Mouse (Mus musculus) C2C12 (cell line): ENCODE measurements at regions not wholly inside any gene's neighbourhood (a gene's known extent, or its start where the extent isn't known, plus 50 kb on each side); places are given as distances from the start of the nearest gene placed in this dataset.

ENCODE experiments used
- H3K27me3 ChIP-seq: one replicate; pipeline ENCODE4 v1.6.1; 2011; ENCODE audit not compliant: control insufficient read depth, insufficient read depth, insufficient read length
- H3K36me3 ChIP-seq: one replicate; pipeline ENCODE4 v1.6.1; 2011; ENCODE audit not compliant: control insufficient read depth, insufficient read depth
- H3K4me3 ChIP-seq: one replicate; pipeline ENCODE4 v1.5.1; 2011; ENCODE audit warnings: mild to moderate bottlenecking, control low read depth; ENCODE audit not compliant: poor library complexity, insufficient read depth, severe bottlenecking
- H3K79me2 ChIP-seq: one replicate; pipeline ENCODE4 v1.6.1; 2011; ENCODE audit not compliant: control insufficient read depth, insufficient read depth
- H3K79me3 ChIP-seq: one replicate; pipeline ENCODE4 v1.6.1; 2011; ENCODE audit warnings: low read depth, control low read depth
- H3ac ChIP-seq: one replicate; pipeline ENCODE3; 2011; ENCODE audit warnings: low read depth; ENCODE audit not compliant: control insufficient read depth, insufficient read length
- CEBPB ChIP-seq: IDR thresholded peaks from one replicate; pipeline ENCODE4 v1.6.1; 2011; ENCODE audit warnings: low read depth, mild to moderate bottlenecking, control low read depth, moderate library complexity
- CTCF ChIP-seq: IDR thresholded peaks from one replicate; pipeline ENCODE4 v1.5.1; 2011; ENCODE audit not compliant: control insufficient read depth, insufficient read depth, insufficient read length
- FOSL1 ChIP-seq: IDR thresholded peaks from one replicate; pipeline ENCODE4 v1.8.0; 2011; ENCODE audit warnings: mild to moderate bottlenecking, low read length; ENCODE audit not compliant: poor library complexity, insufficient read depth, severe bottlenecking
- MAX ChIP-seq: IDR thresholded peaks from one replicate; pipeline ENCODE4 v1.6.1; 2011; ENCODE audit warnings: mild to moderate bottlenecking, control low read depth
- MYOD1 ChIP-seq: IDR thresholded peaks from one replicate; pipeline ENCODE4 v1.6.1; 2011; ENCODE audit warnings: low read depth; ENCODE audit not compliant: control insufficient read depth, insufficient read length
- MYOG ChIP-seq: IDR thresholded peaks from one replicate; pipeline ENCODE4 v1.6.1; 2011; ENCODE audit not compliant: control insufficient read depth, insufficient read length; ENCODE audit errors: extremely low read depth
- USF1 ChIP-seq: IDR thresholded peaks from one replicate; pipeline ENCODE4 v1.6.1; 2011; ENCODE audit warnings: low read depth, mild to moderate bottlenecking, control low read depth, moderate library complexity

DNA sequence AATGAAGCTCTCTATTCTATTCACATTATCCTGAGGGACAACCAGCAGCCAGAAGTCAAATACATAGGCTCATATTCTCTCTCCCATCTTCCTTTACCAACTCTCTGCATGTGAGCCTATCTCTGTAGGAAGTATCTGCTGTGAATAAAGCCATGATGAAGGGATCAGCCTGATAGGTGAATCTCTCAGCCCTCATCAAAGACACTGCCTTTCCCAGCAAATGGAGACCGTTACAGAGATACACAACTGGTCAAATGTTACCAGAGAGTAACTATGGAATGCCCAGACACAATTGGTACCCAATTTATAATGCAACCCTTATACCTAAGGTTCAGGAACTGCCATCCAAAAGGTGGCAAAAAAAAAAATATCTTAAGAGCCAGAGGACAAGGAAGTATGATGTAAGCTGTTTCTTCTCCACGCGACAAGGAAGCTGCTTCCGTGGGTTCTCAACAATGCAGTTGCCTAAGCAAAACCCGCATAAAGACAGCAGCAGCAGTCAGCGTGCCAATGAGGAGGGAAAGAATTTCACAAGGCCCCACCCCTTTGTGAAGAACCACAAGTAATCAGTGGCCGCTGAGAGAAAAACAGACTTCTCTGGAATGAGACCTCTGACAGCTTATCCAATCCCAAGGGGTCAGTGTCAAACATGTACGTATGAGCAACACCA is 248.9 kb downstream of the Dhx15 start:
- no peak overlapping the region for H3K4me3 ChIP-seq
- H3K27me3 ChIP-seq = no peaks in the 10 kb centered on the region
- TF ChIP-seq CTCF (no peak), FOSL1 (no peak), MYOD1 (no peak), USF1 (no peak), CEBPB (no peak), MAX (no peak), MYOG (no peak)
- no peaks in the 10 kb centered on the region for H3K79me2 ChIP-seq
- H3K36me3 ChIP-seq = no peaks in the 10 kb centered on the region
- H3K79me3 ChIP-seq = no peaks in the 10 kb centered on the region
- H3ac ChIP-seq = no peak overlapping the region

DNA sequence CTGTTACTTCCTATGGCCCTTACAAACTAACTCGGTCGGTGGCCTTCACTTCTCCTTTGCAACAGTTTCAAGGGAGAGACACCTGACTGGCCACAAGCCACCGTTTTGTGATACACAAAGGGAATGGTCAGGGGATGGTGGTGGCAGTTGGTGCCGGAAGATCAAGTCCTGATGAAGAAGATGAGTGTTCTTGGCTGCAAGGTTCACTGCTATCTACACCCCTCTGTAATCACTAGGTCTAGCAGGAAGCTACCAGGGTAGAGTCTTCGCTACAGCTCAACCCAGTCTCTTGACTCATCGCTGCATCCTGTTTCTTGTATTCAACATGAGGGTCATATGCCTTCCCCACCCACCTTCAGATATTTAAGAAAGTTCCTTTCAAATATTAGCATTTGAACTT is 251.5 kb downstream of the Dhx15 start:
- H3K36me3 ChIP-seq = no peaks in the 10 kb centered on the region
- no peaks in the 10 kb centered on the region for H3K79me3 ChIP-seq
- no peak overlapping the region for H3ac ChIP-seq
- H3K79me2 ChIP-seq = no peaks in the 10 kb centered on the region
- H3K27me3 ChIP-seq = no peaks in the 10 kb centered on the region
- TF ChIP-seq MYOD1 = no peak
- no peak overlapping the region for H3K4me3 ChIP-seq

DNA sequence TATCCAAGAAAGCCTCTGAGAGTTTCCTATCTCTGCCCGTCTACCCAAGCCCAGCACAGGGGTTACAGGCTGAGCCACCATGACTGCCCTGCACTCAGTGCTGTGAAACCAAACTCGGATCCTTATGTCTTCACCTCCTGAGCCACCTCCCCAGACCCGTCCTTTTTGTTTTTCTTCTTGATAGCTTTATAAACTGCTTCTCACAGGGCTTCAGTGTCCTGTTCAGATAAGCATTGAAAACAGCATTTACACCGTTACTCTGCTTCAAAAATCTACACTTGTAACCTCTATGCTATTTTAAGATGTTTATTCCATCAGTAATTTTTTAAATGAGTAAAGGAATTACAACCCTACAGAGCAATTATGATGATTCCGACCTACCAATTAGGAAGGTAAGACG is 253.0 kb downstream of the Dhx15 start:
- no peaks in the 10 kb centered on the region for H3K79me3 ChIP-seq
- no peaks in the 10 kb centered on the region for H3K36me3 ChIP-seq
- H3K27me3 ChIP-seq = no peaks in the 10 kb centered on the region
- no peak overlapping the region for H3ac ChIP-seq
- H3K4me3 ChIP-seq = no peak overlapping the region
- TF ChIP-seq USF1 = no peak
- no peak for TF ChIP-seq CTCF
- TF ChIP-seq MYOG = no peak
- no peak for TF ChIP-seq CEBPB
- TF ChIP-seq FOSL1 = no peak
- no peak for TF ChIP-seq MAX
- TF ChIP-seq MYOD1 = no peak
- no peaks in the 10 kb centered on the region for H3K79me2 ChIP-seq

DNA sequence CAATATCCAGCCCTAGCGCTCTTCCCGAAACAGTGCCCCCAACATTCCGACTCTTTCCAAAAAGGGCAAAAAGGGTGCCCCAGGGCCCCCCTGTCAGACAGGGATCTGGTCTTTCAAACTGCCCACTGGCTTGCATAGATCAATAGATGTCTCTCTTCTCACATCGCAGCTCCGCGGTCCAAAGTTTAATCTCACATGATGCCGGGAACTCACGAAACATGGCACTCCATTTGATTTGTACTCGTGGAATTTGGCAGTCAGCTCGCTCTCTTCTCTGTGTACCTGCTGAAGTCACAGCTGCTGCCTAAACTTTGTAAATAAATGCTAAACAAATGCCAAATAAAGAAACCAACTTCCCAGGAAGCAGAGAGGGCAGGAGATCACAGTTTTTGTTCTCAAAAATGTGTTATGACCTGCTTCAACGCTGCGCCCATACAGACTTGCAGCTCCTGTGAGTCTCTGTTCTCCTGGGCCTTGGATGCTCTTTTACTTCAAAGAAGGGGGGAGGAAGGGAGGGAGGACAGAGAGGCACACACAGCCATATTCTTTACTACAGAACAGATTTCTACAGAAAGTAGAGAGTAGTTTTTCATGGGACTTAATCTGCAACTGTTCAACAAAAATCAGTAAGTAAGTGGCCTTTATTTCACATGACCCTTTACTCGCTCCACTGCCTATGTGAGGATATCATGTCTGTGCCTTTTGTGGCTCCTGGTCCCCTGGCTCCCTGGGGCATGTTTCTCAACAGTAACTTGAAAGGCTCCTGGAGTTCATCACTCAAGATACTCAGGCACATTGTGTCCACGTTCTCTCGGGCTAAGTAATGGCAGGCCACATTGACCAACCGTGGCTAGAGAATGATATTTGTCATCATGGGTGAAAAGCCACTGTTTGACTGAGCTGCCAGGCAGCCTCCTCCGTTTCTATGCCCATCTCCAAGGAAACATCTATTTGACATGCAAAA is 254.6 kb downstream of the Dhx15 start:
- H3K27me3 ChIP-seq = no peaks in the 10 kb centered on the region
- TF ChIP-seq MYOG (no peak), CEBPB (no peak), MAX (no peak), USF1 (no peak), FOSL1 (no peak), MYOD1 (no peak), CTCF (no peak)
- no peaks in the 10 kb centered on the region for H3K79me2 ChIP-seq
- no peak overlapping the region for H3ac ChIP-seq
- H3K36me3 ChIP-seq = no peaks in the 10 kb centered on the region
- no peak overlapping the region for H3K4me3 ChIP-seq
- no peaks in the 10 kb centered on the region for H3K79me3 ChIP-seq

DNA sequence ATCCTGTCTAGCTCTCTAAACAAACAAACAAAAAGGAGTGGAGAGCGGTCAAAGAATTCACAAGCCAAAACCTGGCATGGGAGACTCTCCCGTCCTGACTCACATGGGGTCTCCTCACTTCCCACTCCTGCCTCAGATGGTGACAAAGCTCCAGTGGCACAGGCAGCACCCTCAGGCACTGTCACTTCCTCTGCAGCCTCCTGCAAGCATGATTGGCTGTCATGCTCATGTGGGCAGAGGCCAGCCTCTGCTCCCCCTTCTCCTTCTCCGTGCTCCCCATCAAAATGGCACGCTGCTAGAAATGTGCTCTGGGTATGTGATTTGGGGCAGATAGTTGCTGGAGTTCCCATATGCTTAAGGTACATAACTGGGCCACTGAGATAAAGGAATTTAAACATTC is 255.4 kb downstream of the Dhx15 start:
- Histone ChIP-seq H3K36me3 (no peaks in the 10 kb centered on the region), H3K79me3 (no peaks in the 10 kb centered on the region), H3ac (no peak overlapping the region), H3K27me3 (no peaks in the 10 kb centered on the region), H3K4me3 (no peak overlapping the region), H3K79me2 (no peaks in the 10 kb centered on the region)
- TF ChIP-seq MYOG (no peak), USF1 (no peak), FOSL1 (no peak), MYOD1 (no peak), CTCF (no peak), MAX (no peak), CEBPB (no peak)

DNA sequence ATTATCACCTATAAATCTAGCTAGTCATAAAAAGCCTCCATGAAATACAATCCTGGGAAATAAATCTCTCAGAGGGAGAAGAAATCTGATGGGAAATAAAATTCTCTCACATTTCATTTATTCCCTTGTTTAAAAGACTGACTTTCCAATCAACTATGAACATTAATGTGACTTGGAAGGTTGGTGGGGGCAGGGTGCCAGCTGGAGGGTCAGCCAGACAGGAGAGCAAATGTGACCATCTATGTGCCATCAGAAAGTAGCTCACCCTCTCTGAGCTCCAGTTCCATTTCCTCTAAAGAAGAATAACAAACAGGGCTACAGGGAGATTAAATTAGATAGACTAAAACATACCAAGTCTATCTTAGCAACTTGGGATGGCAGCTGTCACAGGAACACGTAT is 257.0 kb downstream of the Dhx15 start:
- Histone ChIP-seq H3ac (no peak overlapping the region), H3K79me2 (no peaks in the 10 kb centered on the region), H3K79me3 (no peaks in the 10 kb centered on the region), H3K36me3 (no peaks in the 10 kb centered on the region), H3K27me3 (no peaks in the 10 kb centered on the region), H3K4me3 (no peak overlapping the region)
- no peak for TF ChIP-seq MYOD1
- TF ChIP-seq CEBPB = no peak
- TF ChIP-seq MYOG = no peak
- TF ChIP-seq FOSL1 = no peak
- TF ChIP-seq MAX = no peak
- TF ChIP-seq CTCF = no peak
- TF ChIP-seq USF1 = no peak
